Mouse (Mus musculus): ENCODE measurements around the gene Gfy. TPM values are rescaled to one million over a fixed set of nuclear protein-coding genes. Genes with fewer than 3 reads are reported as not detected.

Gfy gene
- polyA plus RNA-seq (2015; fragmentation: Nextera tagmentation; extraction: Ambion mirVana): not detected in 2 replicates

GRCm38 (mm10) chr7:45179469-45179868, at the start of gene Gfy:
Gene Gfy, minus strand, starts transcription at chr7:45179569.

GRCm38 (mm10) chr7:45215673-45216441, 36.5 kb upstream of the Gfy start, which contains the start of gene Tead2:
Gene Tead2, plus strand, starts transcription at chr7:45215753.

GRCm38 (mm10) chr7:45211851-45212251, 32.5 kb upstream of the Gfy start, which contains the start of gene Dkkl1:
Gene Dkkl1, minus strand, starts transcription at chr7:45212147.

GRCm38 (mm10) chr7:45204380-45205143, 25.2 kb upstream of the Gfy start, which contains the start of gene Ccdc155:
Gene Ccdc155, minus strand, starts transcription at chr7:45204892.

GRCm38 (mm10) chr7:45180896-45181477, 1.6 kb upstream of the Gfy start, which contains the start of gene Pth2:
Gene Pth2, plus strand, starts transcription at chr7:45180995.

GRCm38 (mm10) chr7:45163735-45164490, 15.5 kb downstream of the Gfy start, which contains the start of gene Slc17a7:
Gene Slc17a7, plus strand, starts transcription at chr7:45163949.

GRCm38 (mm10) chr7:45154096-45154992, 25.0 kb downstream of the Gfy start, which contains the start of the genes Pih1d1 and Aldh16a1:
Gene Pih1d1, plus strand, starts transcription at chr7:45154303.
Gene Aldh16a1, minus strand, starts transcription at chr7:45154584.

GRCm38 (mm10) chr7:45135993-45136567, 43.3 kb downstream of the Gfy start, which contains the start of the genes Gm45713 and Flt3l:
Gene Gm45713, minus strand, starts transcription at chr7:45136231.
Gene Flt3l, minus strand, starts transcription at chr7:45136432.

GRCm38 (mm10) chr7:45128624-45129246, 50.6 kb downstream of the Gfy start, which contains the start of gene Rpl13a:
Gene Rpl13a, minus strand, starts transcription at chr7:45128761.

Other genes with a start within 250 kb of the Gfy start
- 0.17 TPM in 1 of 2 replicates, not detected in the other for gene Tsks, start 236.4 kb downstream of the Gfy start, polyA plus RNA-seq (2015; fragmentation: Nextera tagmentation; extraction: Ambion mirVana)
- gene Cpt1c, start 204.7 kb downstream of the Gfy start, polyA plus RNA-seq (2015; fragmentation: Nextera tagmentation; extraction: Ambion mirVana): 3.7 and 4.5 TPM in 2 replicates
- 215 and 217 TPM in 2 replicates for gene Prmt1, start 193.0 kb downstream of the Gfy start, polyA plus RNA-seq (2015; fragmentation: Nextera tagmentation; extraction: Ambion mirVana)
- 54.1 and 62.3 TPM in 2 replicates for gene Irf3, start 181.9 kb downstream of the Gfy start, polyA plus RNA-seq (2015; fragmentation: Nextera tagmentation; extraction: Ambion mirVana)
- 28.5 and 32.0 TPM in 2 replicates for gene Bcl2l12, start 180.9 kb downstream of the Gfy start, polyA plus RNA-seq (2015; fragmentation: Nextera tagmentation; extraction: Ambion mirVana)
- 15.0 and 17.0 TPM in 2 replicates for gene Scaf1, start 163.2 kb downstream of the Gfy start, polyA plus RNA-seq (2015; fragmentation: Nextera tagmentation; extraction: Ambion mirVana)
- gene Rras, start 161.6 kb downstream of the Gfy start, polyA plus RNA-seq (2015; fragmentation: Nextera tagmentation; extraction: Ambion mirVana): 25.6 and 26.0 TPM in 2 replicates
- 3.9 and 5.0 TPM in 2 replicates for gene Prr12, start 126.7 kb downstream of the Gfy start, polyA plus RNA-seq (2015; fragmentation: Nextera tagmentation; extraction: Ambion mirVana)
- gene Nosip, start 117.1 kb downstream of the Gfy start, polyA plus RNA-seq (2015; fragmentation: Nextera tagmentation; extraction: Ambion mirVana): 37.2 and 45.0 TPM in 2 replicates
- gene Prrg2, start 116.9 kb downstream of the Gfy start, polyA plus RNA-seq (2015; fragmentation: Nextera tagmentation; extraction: Ambion mirVana): 10.0 and 12.4 TPM in 2 replicates
- 80.3 and 93.9 TPM in 2 replicates for gene Rcn3, start 87.3 kb downstream of the Gfy start, polyA plus RNA-seq (2015; fragmentation: Nextera tagmentation; extraction: Ambion mirVana)
- 59.4 and 86.0 TPM in 2 replicates for gene Fcgrt, start 75.7 kb downstream of the Gfy start, polyA plus RNA-seq (2015; fragmentation: Nextera tagmentation; extraction: Ambion mirVana)
- gene Rps11, start 55.1 kb downstream of the Gfy start, polyA plus RNA-seq (2015; fragmentation: Nextera tagmentation; extraction: Ambion mirVana): 1,257 and 1,307 TPM in 2 replicates
- gene Rpl13a, start 50.8 kb downstream of the Gfy start, polyA plus RNA-seq (2015; fragmentation: Nextera tagmentation; extraction: Ambion mirVana): 1,601 and 1,631 TPM in 2 replicates
- gene Gm45713, start 43.3 kb downstream of the Gfy start, polyA plus RNA-seq (2015; fragmentation: Nextera tagmentation; extraction: Ambion mirVana): 0.35 and 0.44 TPM in 2 replicates
- gene Flt3l, start 43.1 kb downstream of the Gfy start, polyA plus RNA-seq (2015; fragmentation: Nextera tagmentation; extraction: Ambion mirVana): 7.2 and 9.3 TPM in 2 replicates
- 45.1 and 48.9 TPM in 2 replicates for gene Pih1d1, start 25.3 kb downstream of the Gfy start, polyA plus RNA-seq (2015; fragmentation: Nextera tagmentation; extraction: Ambion mirVana)
- 29.7 and 31.2 TPM in 2 replicates for gene Aldh16a1, start 25.0 kb downstream of the Gfy start, polyA plus RNA-seq (2015; fragmentation: Nextera tagmentation; extraction: Ambion mirVana)
- not detected in 2 replicates for gene Slc17a7, start 15.6 kb downstream of the Gfy start, polyA plus RNA-seq (2015; fragmentation: Nextera tagmentation; extraction: Ambion mirVana)
- not detected in 2 replicates for gene Pth2, start 1.4 kb upstream of the Gfy start, polyA plus RNA-seq (2015; fragmentation: Nextera tagmentation; extraction: Ambion mirVana)
- 0.12 and 0.29 TPM in 2 replicates for gene Ccdc155, start 25.3 kb upstream of the Gfy start, polyA plus RNA-seq (2015; fragmentation: Nextera tagmentation; extraction: Ambion mirVana)
- gene Dkkl1, start 32.6 kb upstream of the Gfy start, polyA plus RNA-seq (2015; fragmentation: Nextera tagmentation; extraction: Ambion mirVana): 7.5 and 8.4 TPM in 2 replicates
- gene Tead2, start 36.2 kb upstream of the Gfy start, polyA plus RNA-seq (2015; fragmentation: Nextera tagmentation; extraction: Ambion mirVana): 14.5 and 20.8 TPM in 2 replicates
- gene Cd37, start 59.5 kb upstream of the Gfy start, polyA plus RNA-seq (2015; fragmentation: Nextera tagmentation; extraction: Ambion mirVana): 71.1 and 87.7 TPM in 2 replicates
- 0.10 TPM in 1 of 2 replicates, not detected in the other for gene Slc6a16, start 61.5 kb upstream of the Gfy start, polyA plus RNA-seq (2015; fragmentation: Nextera tagmentation; extraction: Ambion mirVana)
- not detected in 2 replicates for gene Slc6a21, start 97.9 kb upstream of the Gfy start, polyA plus RNA-seq (2015; fragmentation: Nextera tagmentation; extraction: Ambion mirVana)
- gene Trpm4, start 154.2 kb upstream of the Gfy start, polyA plus RNA-seq (2015; fragmentation: Nextera tagmentation; extraction: Ambion mirVana): 2.9 and 4.7 TPM in 2 replicates
- gene Hrc, start 155.7 kb upstream of the Gfy start, polyA plus RNA-seq (2015; fragmentation: Nextera tagmentation; extraction: Ambion mirVana): 0.06 and 0.12 TPM in 2 replicates
- gene Ppfia3, start 187.4 kb upstream of the Gfy start, polyA plus RNA-seq (2015; fragmentation: Nextera tagmentation; extraction: Ambion mirVana): 0.35 and 0.65 TPM in 2 replicates
- gene Lin7b, start 191.0 kb upstream of the Gfy start, polyA plus RNA-seq (2015; fragmentation: Nextera tagmentation; extraction: Ambion mirVana): 0.41 TPM in 1 of 2 replicates, not detected in the other
- gene Snrnp70, start 216.2 kb upstream of the Gfy start, polyA plus RNA-seq (2015; fragmentation: Nextera tagmentation; extraction: Ambion mirVana): 126 and 132 TPM in 2 replicates
- 0.05 and 0.06 TPM in 2 replicates for gene Kcna7, start 226.1 kb upstream of the Gfy start, polyA plus RNA-seq (2015; fragmentation: Nextera tagmentation; extraction: Ambion mirVana)
- gene Ntf5, start 234.1 kb upstream of the Gfy start, polyA plus RNA-seq (2015; fragmentation: Nextera tagmentation; extraction: Ambion mirVana): 1.1 and 1.4 TPM in 2 replicates
- gene Lhb, start 241.3 kb upstream of the Gfy start, polyA plus RNA-seq (2015; fragmentation: Nextera tagmentation; extraction: Ambion mirVana): not detected in 2 replicates